ENCODE assay signal across 30 mouse cellular contexts in the genomic region with DNA sequence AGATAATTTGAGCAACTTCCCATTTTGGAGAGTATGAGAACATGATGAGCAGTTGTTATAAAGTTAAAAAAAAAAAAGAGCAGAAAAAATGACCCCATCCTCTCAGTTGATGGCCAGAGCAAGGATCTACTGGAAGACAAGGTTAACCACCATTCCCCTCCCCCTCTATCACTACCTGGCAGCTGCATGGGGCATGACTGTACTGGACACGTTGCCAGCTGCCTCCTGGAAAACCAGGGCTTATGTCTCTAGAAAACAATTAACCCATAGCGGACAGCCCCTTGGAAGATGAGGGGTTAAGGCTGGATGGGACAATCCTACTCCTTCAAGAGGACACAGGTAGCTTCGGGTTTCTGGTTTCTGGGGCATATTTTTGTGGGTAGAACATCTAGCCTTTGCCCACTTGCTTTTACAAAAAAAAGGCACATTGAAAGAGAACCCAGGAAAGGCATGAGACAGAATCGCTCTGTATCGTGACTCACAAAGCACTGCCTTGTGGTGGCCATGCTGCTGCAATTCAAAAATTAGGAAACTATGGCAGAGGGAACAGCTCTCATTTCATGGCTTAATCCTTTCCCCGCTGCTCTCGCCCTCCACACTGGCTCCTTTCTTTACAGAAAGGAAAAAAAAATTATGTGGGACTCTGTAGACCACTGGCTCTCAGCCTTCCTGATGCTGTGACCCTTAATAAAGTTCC. TPM values are rescaled to one million over a fixed set of nuclear protein-coding genes. Genes with fewer than 3 reads are reported as not detected.
DNase-seq lines count a peak whose midpoint lies in the region; ATAC-seq and TF ChIP-seq lines count a peak whose summit lies in the region.
"Had no signal": no experiment of that assay in that cellular context is flagged by ENCODE, and none has a peak within 500 bp of the region (broad histone marks: within the 10 kb centered on the region; RNA-seq: fewer than 3 reads in every experiment).

No protein-coding gene starts in this region.

- H3K4me1 ChIP-seq in intestine, embryonic 14.5 days (replicated peaks; ENCODE audit: control insufficient read depth, insufficient read depth, low read length): no peaks in the 10 kb centered on the region
- peaks cover 4% of the 10 kb centered on the region for H3K4me1 ChIP-seq in intestine, embryonic 16.5 days (ENCODE audit: control insufficient read depth, insufficient read depth, low read length)
- peaks cover 7% of the 10 kb centered on the region for H3K4me1 ChIP-seq in embryonic facial prominence, embryonic 15.5 days
- H3K4me1 ChIP-seq: embryonic facial prominence, embryonic 12.5 days; heart, embryonic 15.5 days; neural tube, embryonic 12.5 days had no signal

- no peak overlapping the region for H3K9ac ChIP-seq in intestine, embryonic 14.5 days (ENCODE audit: low read length)
- no peak overlapping the region for H3K9ac ChIP-seq in intestine, embryonic 16.5 days (ENCODE audit: low read depth, low read length)
- no peak overlapping the region for H3K9ac ChIP-seq in embryonic facial prominence, embryonic 15.5 days
- H3K9ac ChIP-seq: embryonic facial prominence, embryonic 12.5 days; heart, embryonic 15.5 days; liver, embryonic 12.5 days; lung, embryonic 14.5 days; neural tube, embryonic 12.5 days had no signal

- H3K4me2 ChIP-seq in intestine, embryonic 14.5 days (ENCODE audit: low read length): no peak overlapping the region
- H3K4me2 ChIP-seq in intestine, embryonic 16.5 days (ENCODE audit: low read depth, low read length): no peak overlapping the region
- H3K4me2 ChIP-seq in embryonic facial prominence, embryonic 15.5 days (replicated peaks): no peak overlapping the region
- H3K4me2 ChIP-seq in myocyte (ENCODE audit: low read depth): peak overlapping the region; percentile 77
- H3K4me2 ChIP-seq: embryonic facial prominence, embryonic 12.5 days; heart, embryonic 15.5 days; liver, embryonic 12.5 days; lung, embryonic 14.5 days; midbrain, embryonic 11.5 days; neural tube, embryonic 12.5 days had no signal

- no peaks in the 10 kb centered on the region for H3K79me2 ChIP-seq in myocyte (ENCODE audit: control insufficient read depth, insufficient read depth)

- H3K36me3 ChIP-seq in intestine, embryonic 14.5 days (ENCODE audit: control insufficient read depth, insufficient read depth, low read length): no peaks in the 10 kb centered on the region
- no peaks in the 10 kb centered on the region for H3K36me3 ChIP-seq in intestine, embryonic 16.5 days (ENCODE audit: control insufficient read depth, insufficient read depth, low read length)
- H3K36me3 ChIP-seq in embryonic facial prominence, embryonic 15.5 days: no peaks in the 10 kb centered on the region
- H3K36me3 ChIP-seq in myocyte (ENCODE audit: control insufficient read depth, insufficient read depth): no peaks in the 10 kb centered on the region
- H3K36me3 ChIP-seq: embryonic facial prominence, embryonic 12.5 days; heart, embryonic 15.5 days; liver, embryonic 12.5 days; neural tube, embryonic 12.5 days had no signal

- peak; percentile 42 for DNase-seq in intestine, embryonic 14.5 days (ENCODE audit: low spot score)
- DNase-seq in lung, postnatal 36 days: peak; percentile 37
- no peak for DNase-seq in lung, postnatal 25 days (ENCODE audit: low spot score)
- no peak for DNase-seq in ovary, postnatal 14 days (ENCODE audit: low spot score)
- DNase-seq in gastrocnemius, postnatal 25 days: no peak
- DNase-seq: adrenal gland, postnatal 10 days; cerebellum, adult 9-11 months; gastrocnemius, adult 2 months; heart, adult 2 months; layer of hippocampus, postnatal 36 days; lung, embryonic 14.5 days; spleen, adult 18-20 months; thymus, adult 2 months had no signal

- no peak for ATAC-seq in intestine, embryonic 14.5 days (replicated peaks; ENCODE audit: low FRiP score, low TSS enrichment, low read depth)
- no peak for ATAC-seq in intestine, embryonic 16.5 days
- no peak for ATAC-seq in embryonic facial prominence, embryonic 15.5 days (ENCODE audit: insufficient number of reproducible peaks, low FRiP score, low TSS enrichment, low read depth)
- ATAC-seq: hindbrain, postnatal 0 days; liver, embryonic 12.5 days; Patski had no signal

- no peaks in the 10 kb centered on the region for H3K27me3 ChIP-seq in intestine, embryonic 14.5 days (replicated peaks; ENCODE audit: control insufficient read depth, insufficient read depth, low read length)
- no peaks in the 10 kb centered on the region for H3K27me3 ChIP-seq in intestine, embryonic 16.5 days (replicated peaks; ENCODE audit: control insufficient read depth, insufficient read depth, low read length)
- no peaks in the 10 kb centered on the region for H3K27me3 ChIP-seq in embryonic facial prominence, embryonic 15.5 days
- H3K27me3 ChIP-seq in myocyte (ENCODE audit: control insufficient read depth, insufficient read depth, insufficient read length): no peaks in the 10 kb centered on the region
- H3K27me3 ChIP-seq: embryonic facial prominence, embryonic 12.5 days; heart, embryonic 15.5 days; liver, embryonic 12.5 days; neural tube, embryonic 12.5 days; Patski had no signal

- no peak overlapping the region for H3ac ChIP-seq in myocyte (ENCODE audit: control insufficient read depth, insufficient read length)

- no peaks in the 10 kb centered on the region for H3K9me3 ChIP-seq in intestine, embryonic 14.5 days (ENCODE audit: control insufficient read depth, low read length)
- H3K9me3 ChIP-seq in intestine, embryonic 16.5 days (ENCODE audit: control insufficient read depth, low read length): no peaks in the 10 kb centered on the region
- H3K9me3 ChIP-seq in embryonic facial prominence, embryonic 15.5 days (replicated peaks): no peaks in the 10 kb centered on the region
- H3K9me3 ChIP-seq: embryonic facial prominence, embryonic 12.5 days; heart, embryonic 15.5 days; liver, embryonic 12.5 days; neural tube, embryonic 12.5 days had no signal

- no peak overlapping the region for H3K4me3 ChIP-seq in intestine, embryonic 14.5 days (ENCODE audit: low read depth, low read length)
- H3K4me3 ChIP-seq in intestine, embryonic 16.5 days (ENCODE audit: low read length): no peak overlapping the region
- H3K4me3 ChIP-seq in embryonic facial prominence, embryonic 15.5 days (replicated peaks): no peak overlapping the region
- H3K4me3 ChIP-seq in myocyte: no peak overlapping the region
- H3K4me3 ChIP-seq: embryonic facial prominence, embryonic 12.5 days; gastrocnemius, adult 2 months; heart, adult 2 months; heart, embryonic 15.5 days; liver, embryonic 12.5 days; neural tube, embryonic 12.5 days had no signal

- no peak for TF ChIP-seq POLR2A in myocyte (IDR thresholded peaks at IDR 0.05; ENCODE audit: insufficient read length, low read depth)

- 82% methylated on average over 7 of the region's 7 CpGs for WGBS in intestine, embryonic 14.5 days
- WGBS in intestine, embryonic 16.5 days: 79% methylated on average over 7 of the region's 7 CpGs
- WGBS in embryonic facial prominence, embryonic 15.5 days: 50% methylated on average over 7 of the region's 7 CpGs

- H3K27ac ChIP-seq in intestine, embryonic 14.5 days (ENCODE audit: low read depth): no peak overlapping the region
- H3K27ac ChIP-seq in intestine, embryonic 16.5 days (ENCODE audit: low read length): no peak overlapping the region
- peak overlapping the region; percentile 22; the same call in 1 of the 2 replicates for H3K27ac ChIP-seq in embryonic facial prominence, embryonic 15.5 days (replicated peaks)
- H3K27ac ChIP-seq: embryonic facial prominence, embryonic 12.5 days; gastrocnemius, adult 2 months; heart, adult 2 months; heart, embryonic 15.5 days; hindbrain, postnatal 0 days; liver, embryonic 12.5 days; macrophage; neural tube, embryonic 12.5 days had no signal

TF ChIP-seq in myocyte, 11 proteins besides CTCF, POLR2A, EP300 and RAD21:
- TF ChIP-seq CEBPB (IDR thresholded peaks at IDR 0.05; ENCODE audit: insufficient read depth, poor library complexity, severe bottlenecking) (no peak), MYOD1 (IDR thresholded peaks at IDR 0.05; ENCODE audit: control insufficient read depth in 1 of 3, insufficient read length in 2 of 3, low read depth in 2 of 3) (peak in 2 of 3 experiments; percentile 58 to 79)

RNA-seq across cellular contexts. Expression of a gene that starts 3.2 kb away (rescaled TPM):
- not detected in 2 replicates for polyA plus RNA-seq in intestine, embryonic 14.5 days (2014; fragmentation: Nextera tagmentation; extraction: Ambion mirVana)
- polyA plus RNA-seq in intestine, embryonic 16.5 days (2015; fragmentation: Nextera tagmentation; extraction: Ambion mirVana): not detected in 2 replicates
- 31.3 and 33.6 TPM in 2 replicates for polyA plus RNA-seq in embryonic facial prominence, embryonic 15.5 days (2015; fragmentation: Nextera tagmentation; extraction: Ambion mirVana)
- 0.08 TPM for polyA plus RNA-seq in myocyte (2012; fragmentation: generic; extraction: Trizol)
- not detected for total RNA-seq in gastrocnemius, postnatal 25 days (2021)
- total RNA-seq: adrenal gland, postnatal 10 days; gastrocnemius, adult 2 months; heart, adult 2 months; hematopoietic stem cell, adult 5-6 weeks; hindbrain, postnatal 0 days; layer of hippocampus, adult 18-20 months; layer of hippocampus, postnatal 36 days; left cerebral cortex, postnatal 14 days had no signal
- polyA plus RNA-seq: cortical plate, adult 2 months; forebrain, embryonic 11.5 days; heart, embryonic 15.5 days; hindbrain, postnatal 0 days; liver, embryonic 12.5 days; lung, embryonic 14.5 days; macrophage; midbrain, embryonic 11.5 days; neural tube, embryonic 12.5 days had no signal

RNA-seq across cellular contexts. Expression of a gene that starts 30.3 kb away (rescaled TPM):
- not detected in 2 replicates for polyA plus RNA-seq in intestine, embryonic 14.5 days (2014; fragmentation: Nextera tagmentation; extraction: Ambion mirVana)
- 0.39 TPM in 1 of 2 replicates, not detected in the other for polyA plus RNA-seq in intestine, embryonic 16.5 days (2015; fragmentation: Nextera tagmentation; extraction: Ambion mirVana)
- 477 and 521 TPM in 2 replicates for polyA plus RNA-seq in embryonic facial prominence, embryonic 15.5 days (2015; fragmentation: Nextera tagmentation; extraction: Ambion mirVana)
- 0.05 TPM for polyA plus RNA-seq in myocyte (2012; fragmentation: generic; extraction: Trizol)
- total RNA-seq in gastrocnemius, postnatal 25 days (2021): not detected
- total RNA-seq: adrenal gland, postnatal 10 days; gastrocnemius, adult 2 months; heart, adult 2 months; hindbrain, postnatal 0 days; layer of hippocampus, adult 18-20 months; layer of hippocampus, postnatal 36 days; left cerebral cortex, postnatal 14 days had no signal
- polyA plus RNA-seq: cortical plate, adult 2 months; forebrain, embryonic 11.5 days; heart, adult 2 months; kidney, embryonic 16.5 days; liver, embryonic 12.5 days; lung, embryonic 14.5 days; macrophage; midbrain, embryonic 11.5 days; neural tube, embryonic 12.5 days; Patski had no signal

RNA-seq across cellular contexts. Expression of a gene that starts 46.7 kb away (rescaled TPM):
- polyA plus RNA-seq in intestine, embryonic 14.5 days (2014; fragmentation: Nextera tagmentation; extraction: Ambion mirVana): not detected in 2 replicates
- polyA plus RNA-seq in intestine, embryonic 16.5 days (2015; fragmentation: Nextera tagmentation; extraction: Ambion mirVana): not detected in 2 replicates
- 2.9 and 3.2 TPM in 2 replicates for polyA plus RNA-seq in embryonic facial prominence, embryonic 15.5 days (2015; fragmentation: Nextera tagmentation; extraction: Ambion mirVana)
- not detected for polyA plus RNA-seq in myocyte (2012; fragmentation: generic; extraction: Trizol)
- not detected for total RNA-seq in gastrocnemius, postnatal 25 days (2021)
- total RNA-seq: adrenal gland, postnatal 10 days; gastrocnemius, adult 2 months; heart, adult 2 months; hematopoietic stem cell, adult 5-6 weeks; hindbrain, postnatal 0 days; layer of hippocampus, adult 18-20 months; layer of hippocampus, postnatal 36 days; left cerebral cortex, postnatal 14 days had no signal
- polyA plus RNA-seq: cortical plate, adult 2 months; embryonic facial prominence, embryonic 12.5 days; forebrain, embryonic 11.5 days; heart, adult 2 months; heart, embryonic 15.5 days; hindbrain, postnatal 0 days; kidney, embryonic 16.5 days; liver, embryonic 12.5 days; lung, embryonic 14.5 days; macrophage; midbrain, embryonic 11.5 days; neural tube, embryonic 12.5 days; Patski; thymus, adult 2 months had no signal

Comparison
In these comparisons a context has a peak if more than half of its experiments do, and no peak if none do; other contexts are left out.
1. DNase-seq: peak in intestine, embryonic 14.5 days (single experiment) and lung, postnatal 36 days (single experiment); none in lung, postnatal 25 days (single experiment), ovary, postnatal 14 days (single experiment) and gastrocnemius, postnatal 25 days (single experiment).
2. RNA of a gene that starts 3.2 kb away (polyA plus RNA-seq): 31.3 to 33.6 TPM in embryonic facial prominence, embryonic 15.5 days; not detected in intestine, embryonic 14.5 days, 0.08 TPM in myocyte (single experiment) and not detected in intestine, embryonic 16.5 days; every median in the first group is over 10 times any median in the second.
3. RNA of a gene that starts 30.3 kb away (polyA plus RNA-seq): 477 to 521 TPM in embryonic facial prominence, embryonic 15.5 days; 0.39 TPM in intestine, embryonic 16.5 days, 0.05 TPM in myocyte (single experiment) and not detected in intestine, embryonic 14.5 days; every median in the first group is over 100 times any median in the second.